Mouse (Mus musculus) 3T3-L1 (cell line): ENCODE results near the gene Galnt2.

Experiments used
- DNase-seq: peaks from one replicate; pipeline ENCODE4 v3.0.0-alpha.2; 2015; ENCODE audit warnings: low read depth, low spot score

The Galnt2 gene

DNA sequence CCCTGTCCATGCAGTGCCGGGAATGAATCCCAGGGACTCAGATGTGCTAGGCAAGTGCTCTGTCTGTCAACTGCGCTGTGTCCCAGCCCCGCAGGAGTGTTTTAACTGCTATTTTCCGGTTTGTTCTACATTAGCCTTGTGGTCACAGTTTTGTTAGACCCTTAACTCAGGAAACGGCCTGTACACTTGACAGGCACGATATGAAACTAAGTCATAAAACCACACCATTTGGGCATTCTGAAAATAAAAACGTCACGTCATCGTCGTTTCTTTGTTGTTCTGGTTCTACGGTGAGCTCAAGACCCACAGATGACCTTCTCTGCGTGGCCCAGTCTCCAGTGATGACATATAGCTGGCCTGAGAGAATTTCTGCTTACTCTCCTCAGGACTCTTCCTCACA is 40.3 kb downstream of the Galnt2 start:
- no peak for DNase-seq

DNA sequence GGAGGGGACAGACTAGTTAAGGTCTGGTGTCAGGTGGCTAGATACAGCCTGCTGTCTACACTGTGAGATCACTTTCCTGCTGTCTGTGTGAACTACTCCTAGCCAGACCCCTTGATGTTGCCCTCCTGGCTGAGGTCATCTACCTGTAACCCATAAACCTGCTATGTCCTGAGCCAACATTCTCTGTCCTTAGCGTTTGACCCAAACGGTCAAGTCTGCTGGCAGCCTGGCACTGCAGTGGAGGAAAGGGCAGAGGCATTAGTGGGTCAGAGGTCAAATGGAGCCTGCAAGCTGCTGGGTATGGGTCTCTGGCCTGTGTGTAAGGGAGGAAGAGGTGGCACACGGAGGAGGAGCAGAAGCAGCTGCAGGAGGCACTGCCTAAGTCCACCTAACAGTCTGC is 41.6 kb downstream of the Galnt2 start:
- no peak for DNase-seq

DNA sequence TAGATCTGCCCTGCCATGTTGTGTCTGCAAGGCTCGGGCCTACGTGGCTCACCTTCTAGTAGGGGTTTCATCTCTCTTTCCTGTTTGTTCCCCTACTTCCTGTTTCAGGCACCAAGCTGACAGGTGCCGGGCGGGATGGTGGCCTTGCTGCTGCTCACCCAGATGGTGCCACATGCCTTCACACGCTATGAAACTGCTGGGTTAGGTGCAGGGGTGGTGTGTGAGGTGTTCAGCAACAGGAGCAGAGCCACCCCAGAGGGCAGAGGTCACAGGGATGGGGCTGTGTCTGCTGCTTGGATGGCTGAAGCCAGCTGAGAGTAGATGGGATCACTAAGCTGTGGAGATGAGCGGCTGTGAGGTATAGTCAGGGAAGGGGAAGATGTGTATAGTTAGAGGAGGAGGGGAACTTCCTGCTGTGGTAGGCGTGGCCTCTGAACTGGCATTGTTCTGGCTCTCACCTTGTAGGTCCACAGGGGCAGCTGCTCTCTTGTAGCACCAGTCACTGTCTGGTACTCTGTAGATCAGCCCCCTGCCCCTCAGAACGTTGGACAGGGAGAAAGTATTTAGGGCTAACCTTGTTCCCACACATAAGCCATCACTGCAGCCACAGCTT is 42.5 kb downstream of the Galnt2 start:
- no peak for DNase-seq

DNA sequence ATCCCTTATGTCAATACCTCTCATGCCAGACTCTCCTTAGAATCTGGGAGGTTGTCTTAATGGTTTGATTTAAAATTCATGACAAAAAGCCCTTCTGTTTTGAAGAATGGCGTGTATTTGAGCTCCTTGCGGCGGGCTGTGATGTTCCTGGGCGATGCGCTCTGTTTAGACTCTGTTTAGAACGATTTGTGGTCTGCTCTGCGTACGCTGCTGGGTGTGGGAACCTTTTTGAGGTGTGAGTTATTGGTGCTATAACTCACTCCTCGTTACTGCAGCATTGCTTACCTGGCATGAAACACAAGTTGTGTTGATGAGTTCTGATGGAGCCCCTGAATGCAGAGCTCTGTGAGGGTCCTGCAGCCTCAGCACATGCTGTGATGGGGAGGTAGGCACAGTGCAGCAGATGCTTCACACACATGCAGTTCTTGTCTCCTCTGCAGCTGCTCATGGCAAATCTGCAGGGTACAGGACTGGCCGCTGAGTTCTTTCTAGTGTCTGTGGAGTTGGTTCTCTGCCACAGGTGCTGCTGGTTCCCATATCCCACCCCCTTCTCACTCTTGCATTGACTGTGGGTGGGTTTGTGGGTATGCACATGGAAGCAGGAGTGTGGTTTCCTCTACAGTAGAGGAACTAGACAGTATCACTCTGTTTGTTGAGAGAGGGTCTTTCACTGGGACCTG is 43.4 kb downstream of the Galnt2 start:
- DNase-seq = no peak

DNA sequence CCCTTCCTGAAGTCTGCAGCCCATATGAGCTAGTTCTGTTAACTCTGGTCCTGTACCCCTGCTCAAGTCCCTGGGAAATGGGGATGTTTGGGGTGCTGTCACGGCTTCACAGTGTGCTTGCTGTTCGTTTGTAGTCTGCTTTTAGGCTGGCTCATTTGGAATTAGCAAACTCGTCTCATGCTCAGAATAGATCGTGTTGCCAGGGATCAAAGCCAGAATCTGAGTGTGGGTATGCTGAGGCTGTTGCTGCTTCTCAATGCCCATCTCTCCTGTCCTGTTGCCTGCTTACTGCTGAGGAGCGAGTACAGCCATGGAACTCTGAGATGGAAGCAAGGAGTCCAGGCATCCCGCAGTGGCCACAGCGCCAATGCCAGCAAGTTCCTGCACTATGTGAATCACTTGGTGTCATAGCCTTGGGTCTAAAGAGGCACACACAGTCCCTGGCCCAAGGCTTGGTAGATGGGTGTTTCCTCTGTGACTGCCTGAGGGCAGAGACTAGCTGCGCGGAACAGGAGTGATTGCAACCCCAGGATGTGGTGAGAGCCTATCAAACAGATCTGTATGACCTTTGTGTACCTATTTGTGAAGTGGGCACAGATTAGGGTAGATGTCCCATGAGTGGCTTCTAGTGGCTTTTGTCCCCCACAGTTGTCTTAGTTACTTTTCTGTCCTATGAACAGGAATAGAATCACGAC is 44.3 kb downstream of the Galnt2 start:
- DNase-seq = no peak

DNA sequence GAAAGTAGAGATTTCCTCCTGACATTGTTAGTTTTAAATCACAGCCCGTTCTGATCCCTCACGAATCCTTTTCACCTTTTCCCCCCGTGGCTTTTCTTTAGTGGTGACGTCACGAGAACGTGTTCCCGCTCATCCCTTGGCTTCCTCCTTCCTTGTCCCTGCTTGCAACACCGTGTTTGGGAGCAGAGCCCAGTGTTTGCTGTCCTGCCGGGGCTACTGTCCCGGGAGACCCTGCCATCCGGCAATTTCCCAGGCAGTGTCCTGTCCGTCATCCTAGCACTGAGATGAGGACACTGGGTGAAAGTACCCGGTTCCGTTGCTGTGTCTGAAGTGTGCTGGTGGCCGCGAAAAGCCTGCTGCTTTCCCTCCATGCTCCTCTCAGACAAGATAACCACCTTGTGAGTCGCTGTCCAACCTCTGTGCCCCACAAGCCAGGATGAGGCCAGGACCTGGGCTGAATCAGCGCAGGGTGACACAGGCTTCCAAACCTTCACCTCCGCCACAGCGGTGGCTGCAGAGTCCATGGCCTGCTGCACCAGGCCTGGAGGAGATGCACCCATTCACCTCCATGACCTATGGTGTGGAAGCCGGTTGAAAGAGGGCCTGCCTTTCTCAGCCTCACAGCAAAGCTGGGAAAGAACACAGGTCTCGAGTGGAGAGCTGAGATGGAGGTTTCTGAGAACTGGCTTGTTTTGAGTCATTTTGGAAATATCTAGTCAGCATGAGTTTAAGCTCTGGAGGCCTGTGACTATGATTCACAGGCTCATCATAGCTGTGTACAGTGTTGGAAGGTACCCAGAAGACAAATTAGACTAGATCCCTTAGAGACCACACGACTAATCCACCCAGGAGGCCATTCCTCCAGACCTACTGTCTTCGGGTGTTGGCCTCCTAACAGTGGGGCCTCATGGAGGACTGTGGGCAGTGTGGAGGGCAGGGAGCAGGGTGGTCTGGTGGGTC is 47.0 kb downstream of the Galnt2 start:
- peak; percentile 93 for DNase-seq

DNA sequence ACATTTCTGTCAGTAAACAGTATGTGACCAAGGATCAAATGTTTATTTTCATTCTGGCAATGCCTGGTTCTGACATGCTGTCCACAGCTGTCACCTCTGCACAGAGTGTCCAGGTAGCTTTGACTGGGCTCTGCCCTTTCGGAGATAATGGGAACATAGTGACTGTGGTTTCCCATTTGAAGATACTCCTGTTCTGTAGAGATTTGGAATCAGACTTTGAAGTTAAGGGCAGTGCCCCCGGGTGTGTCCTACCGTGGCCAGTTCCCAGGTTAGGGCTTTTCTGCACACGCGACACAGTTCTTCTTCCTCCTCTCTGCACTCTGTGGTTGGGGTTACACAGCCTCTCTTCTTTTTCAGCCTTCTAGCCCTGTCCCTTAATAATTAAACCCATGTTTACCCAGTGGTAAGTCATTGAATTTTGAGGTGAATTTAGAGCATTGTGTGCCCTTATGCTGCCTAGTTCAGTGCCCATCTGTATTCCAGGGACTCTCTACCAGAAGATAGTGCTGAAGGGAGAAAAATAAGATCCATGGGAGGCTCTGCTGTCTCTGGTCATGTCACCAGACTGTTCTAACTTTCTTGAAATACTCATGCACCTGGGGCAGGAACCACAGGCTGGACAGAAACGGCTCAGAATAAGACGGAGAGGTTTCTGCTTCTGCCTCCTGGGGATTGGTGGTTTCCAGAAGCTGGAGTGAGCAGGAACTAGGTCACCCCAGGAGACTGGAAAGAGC is 47.9 kb downstream of the Galnt2 start:
- peak; percentile 31 for DNase-seq

DNA sequence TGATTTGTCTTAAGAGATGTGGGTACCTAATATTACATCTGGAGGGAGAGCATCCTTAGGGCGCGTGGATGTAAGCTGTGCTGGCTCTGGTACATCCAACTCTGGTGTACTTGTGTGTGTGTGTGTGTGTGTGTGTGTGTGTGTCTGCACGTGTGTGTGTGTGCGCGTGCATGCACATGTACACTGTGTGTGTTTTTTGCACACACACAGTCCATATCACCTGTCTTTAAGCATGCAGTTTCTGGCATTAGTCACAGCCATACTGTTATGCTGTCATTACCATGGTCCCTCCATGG is 48.4 kb downstream of the Galnt2 start:
- DNase-seq = no peak

DNA sequence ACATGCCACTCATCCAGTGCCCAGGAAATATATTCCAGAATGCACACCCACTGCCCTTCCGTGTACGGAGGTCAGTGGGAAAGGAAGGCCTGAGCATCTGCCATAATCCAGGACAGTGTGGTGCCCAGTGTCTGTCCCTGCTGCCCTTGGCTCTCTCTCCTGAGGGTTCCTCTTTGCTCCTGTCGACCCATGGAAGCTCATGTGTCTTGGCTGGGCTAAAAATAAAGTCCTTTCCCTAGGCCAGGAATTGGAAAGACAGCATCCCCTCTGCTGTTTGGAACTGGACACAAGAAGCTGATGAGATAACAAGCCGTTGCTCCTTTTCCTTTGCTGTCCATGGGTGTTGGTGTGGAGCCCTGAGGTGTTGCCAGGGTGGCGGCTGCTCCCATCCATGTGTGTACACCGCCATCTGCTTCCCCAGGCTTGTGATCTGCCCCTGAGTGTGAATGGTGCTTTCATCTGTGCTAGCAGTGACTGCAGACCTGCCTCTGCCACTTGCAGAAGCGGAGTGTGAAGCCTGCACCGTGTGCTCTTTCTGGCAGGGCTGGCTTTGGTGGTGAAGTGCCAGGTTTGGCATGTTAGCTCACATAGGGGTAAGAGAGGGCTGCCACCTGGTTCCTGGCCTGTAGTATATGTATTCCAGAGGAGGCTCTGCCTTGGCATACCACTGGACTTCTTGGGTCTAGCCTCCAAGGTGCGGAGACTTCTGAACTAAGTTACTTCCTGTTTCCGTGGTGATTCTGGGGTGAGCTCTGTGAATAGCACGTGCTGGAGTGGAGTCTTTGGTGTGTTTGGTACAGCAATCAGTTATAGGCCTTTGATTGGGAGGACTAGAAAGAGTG is 50.7 kb downstream of the Galnt2 start:
- DNase-seq = no peak

DNA sequence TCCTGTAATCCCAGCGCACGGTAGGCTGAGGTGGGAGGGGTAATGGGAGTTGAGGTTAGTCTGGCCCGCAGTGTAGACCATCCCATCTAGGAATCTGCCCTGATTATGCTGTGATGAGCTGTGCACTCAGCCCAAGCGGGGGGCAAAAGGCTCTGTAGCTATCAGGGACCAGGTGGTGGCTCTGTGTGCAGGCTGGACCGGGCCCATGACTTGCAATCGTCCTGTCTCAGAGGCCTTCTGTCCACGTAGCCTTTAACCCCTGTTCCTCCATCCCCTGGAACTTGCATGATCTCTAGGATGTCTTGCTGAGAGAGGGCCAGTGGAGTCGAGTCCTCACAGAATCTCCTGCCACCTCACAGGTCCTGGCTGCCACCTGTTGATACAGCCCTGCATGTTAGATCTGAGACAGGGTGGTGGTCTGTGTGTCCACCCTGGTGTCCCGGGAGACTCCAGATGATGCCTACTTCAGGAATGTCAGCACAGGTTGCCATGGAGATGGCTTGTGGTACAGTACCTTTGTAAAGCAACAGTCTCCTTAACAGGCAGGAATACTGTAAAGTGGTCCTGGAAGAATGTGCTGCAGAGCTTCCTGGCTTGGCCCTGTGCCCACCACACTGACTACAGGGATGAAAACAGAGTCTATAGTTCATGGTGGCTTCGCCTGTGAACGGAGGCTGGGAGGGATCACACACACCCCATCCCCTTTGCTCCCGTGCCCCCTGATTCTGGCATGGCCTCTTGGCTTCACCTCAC is 51.9 kb downstream of the Galnt2 start:
- peak; percentile 64 for DNase-seq

DNA sequence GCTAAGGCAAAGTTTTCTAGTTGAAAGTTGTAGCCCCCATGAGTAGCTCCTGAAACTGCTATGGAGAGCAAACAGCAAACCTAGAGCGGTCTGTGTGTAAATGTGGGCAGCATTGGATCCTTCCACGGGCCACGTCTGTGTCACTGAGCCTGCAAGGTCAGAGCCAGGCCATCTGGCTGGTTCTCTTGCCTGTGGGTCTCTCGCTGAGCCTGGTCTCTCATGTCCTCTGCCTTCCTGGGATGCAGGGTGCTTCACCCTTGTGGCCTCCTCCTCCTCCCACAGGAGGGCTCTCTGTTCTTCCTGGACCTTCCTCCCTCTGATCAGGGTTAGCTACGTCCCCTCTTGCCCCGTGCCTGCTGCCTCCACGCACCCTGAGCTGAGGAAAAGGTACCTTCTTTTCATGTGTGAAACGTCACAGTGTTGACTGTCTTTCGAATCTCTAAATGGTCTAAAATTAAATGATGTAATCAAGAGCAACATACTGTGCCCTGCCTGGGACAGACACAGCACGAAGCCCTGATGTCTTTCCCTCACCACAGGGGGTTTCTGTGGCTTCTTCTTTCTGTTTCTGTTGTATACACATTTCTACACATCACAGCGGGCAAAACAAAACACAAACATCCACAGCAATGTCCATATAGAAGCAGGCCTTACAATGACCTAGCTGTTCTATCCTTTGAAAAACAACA is 52.6 kb downstream of the Galnt2 start:
- peak; percentile 45 for DNase-seq

DNA sequence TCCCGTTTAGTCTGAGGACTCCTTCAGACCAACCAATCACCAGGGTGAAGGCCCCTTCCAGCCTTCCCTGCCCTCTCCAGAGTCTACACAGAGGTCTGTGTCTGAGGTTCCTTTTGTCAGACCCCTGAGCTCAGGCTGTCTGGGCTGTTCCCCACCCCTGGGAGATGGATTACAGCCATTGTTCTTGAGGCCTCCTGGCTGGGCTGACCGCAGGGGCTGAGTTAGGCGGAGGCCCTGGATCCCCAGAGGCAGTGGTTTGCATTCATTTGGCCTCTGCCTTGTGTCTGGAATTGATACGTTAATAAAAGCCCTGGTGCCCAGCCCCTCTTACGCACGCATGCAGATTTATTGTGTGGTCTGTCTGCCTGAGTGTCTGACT is 53.1 kb downstream of the Galnt2 start:
- peak; percentile 69 for DNase-seq

DNA sequence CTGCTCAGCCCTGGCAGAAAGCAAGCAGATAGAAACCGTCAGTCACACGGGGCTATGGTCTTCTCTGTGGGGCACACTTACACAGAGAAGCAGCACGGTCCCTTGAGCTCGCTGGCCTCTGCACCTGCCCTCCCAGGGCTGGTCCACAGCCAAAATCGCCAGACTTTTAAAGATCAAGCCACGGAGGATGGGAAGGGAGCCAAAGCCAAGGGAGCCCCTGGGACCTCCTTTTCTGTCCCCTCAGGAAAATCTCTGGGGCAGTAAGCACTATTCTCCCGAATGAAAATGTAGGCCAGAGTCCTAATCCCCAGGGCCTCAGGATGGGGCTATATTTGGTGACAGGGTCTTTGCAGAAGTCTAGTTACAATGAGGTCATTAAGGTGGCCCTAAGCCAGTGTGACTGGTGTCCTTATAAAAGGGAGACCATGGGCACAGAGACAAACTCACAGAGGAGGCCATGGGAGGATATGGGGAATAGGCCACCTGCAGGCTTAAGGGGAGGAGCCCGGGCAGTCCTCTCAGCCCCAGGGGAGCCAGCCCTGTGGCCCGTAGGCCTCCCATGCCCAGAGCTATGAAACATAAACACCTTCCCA is 53.9 kb downstream of the Galnt2 start:
- no peak for DNase-seq

DNA sequence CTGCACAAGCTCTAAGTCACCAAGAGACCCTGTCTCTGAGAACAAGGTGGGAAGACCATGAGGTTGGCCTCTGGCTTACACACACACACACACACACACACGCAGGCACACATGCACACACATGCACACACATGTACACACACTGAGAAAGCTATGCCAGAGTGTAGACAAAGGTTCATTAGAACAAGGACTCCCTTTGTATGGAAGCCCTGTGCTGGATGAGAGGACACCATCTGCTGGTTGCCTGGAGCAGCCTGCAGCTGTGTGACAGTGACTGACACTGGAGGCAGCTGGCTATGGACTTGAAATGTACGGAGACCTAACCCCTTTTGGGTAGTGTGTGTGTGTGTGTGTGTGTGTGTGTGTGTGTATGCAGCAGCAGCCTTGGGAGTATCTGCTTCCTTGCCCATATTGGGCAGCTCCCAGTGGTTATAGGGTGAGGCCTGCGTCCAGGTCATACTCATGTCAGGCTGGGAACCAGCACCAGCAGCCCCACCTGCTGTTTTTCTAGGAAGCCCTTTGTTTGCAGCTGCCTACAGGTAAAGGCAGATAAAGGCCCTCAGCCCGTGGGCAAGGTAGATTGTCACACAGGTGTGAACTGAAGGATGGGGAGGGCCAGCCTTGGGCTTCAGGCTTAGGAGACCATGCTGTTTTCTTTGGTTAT is 55.4 kb downstream of the Galnt2 start:
- DNase-seq = no peak

DNA sequence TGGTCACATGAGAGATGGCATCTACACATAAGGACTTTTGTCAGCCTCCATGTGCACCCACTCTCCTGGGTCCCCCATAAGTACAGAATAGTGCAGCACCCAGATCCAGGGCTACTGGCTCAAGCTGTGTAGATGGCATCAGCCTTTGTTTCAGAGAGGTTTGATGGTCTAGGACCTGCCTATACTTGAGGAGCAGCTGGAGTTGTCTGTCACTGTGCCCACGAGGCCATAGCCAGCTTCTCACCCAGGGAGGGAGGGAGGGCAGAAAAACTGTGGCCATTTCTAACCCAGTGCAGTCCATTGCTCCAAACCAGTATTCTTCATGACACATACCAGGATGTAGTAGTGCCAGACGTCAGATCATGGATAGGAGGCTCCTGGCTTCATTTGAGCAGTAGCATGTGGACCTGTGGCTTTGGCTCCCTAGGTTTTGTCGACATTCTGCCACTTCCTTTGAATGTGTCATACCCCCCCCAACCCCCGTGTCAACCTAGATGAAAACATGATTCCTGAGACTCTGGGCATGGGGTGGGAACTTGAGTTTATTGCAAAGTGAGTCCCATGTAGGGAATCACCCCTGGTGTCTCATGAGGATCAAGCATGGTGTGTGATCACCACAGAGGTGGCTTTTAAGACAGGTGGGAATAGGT is 57.1 kb downstream of the Galnt2 start:
- DNase-seq = no peak

DNA sequence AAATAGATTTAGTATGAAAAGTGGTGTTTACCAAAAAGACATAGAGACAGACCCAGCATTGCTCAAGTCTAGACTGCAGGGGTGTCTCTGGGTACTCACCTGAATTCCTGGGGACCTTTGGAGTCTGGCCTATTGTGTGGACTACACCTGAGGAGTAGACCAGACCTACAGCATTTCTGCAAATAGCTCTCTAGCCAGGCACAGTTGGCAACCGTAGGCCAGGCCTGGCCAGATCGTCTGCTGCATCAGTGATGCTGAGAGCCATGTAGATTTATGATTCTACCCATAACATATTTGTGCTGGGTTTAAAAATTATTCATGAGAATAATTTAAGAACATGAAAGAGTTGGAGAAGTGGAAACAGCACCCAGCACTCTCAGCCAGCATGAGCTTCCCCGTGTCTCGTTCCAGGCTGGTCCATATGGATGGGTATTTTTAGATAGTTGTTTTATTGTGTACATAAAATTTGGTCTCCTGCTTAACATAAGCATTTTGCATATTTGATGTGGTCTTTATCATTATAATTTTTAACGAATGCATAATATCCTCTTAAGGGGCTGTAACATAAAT is 58.4 kb downstream of the Galnt2 start:
- no peak for DNase-seq

DNA sequence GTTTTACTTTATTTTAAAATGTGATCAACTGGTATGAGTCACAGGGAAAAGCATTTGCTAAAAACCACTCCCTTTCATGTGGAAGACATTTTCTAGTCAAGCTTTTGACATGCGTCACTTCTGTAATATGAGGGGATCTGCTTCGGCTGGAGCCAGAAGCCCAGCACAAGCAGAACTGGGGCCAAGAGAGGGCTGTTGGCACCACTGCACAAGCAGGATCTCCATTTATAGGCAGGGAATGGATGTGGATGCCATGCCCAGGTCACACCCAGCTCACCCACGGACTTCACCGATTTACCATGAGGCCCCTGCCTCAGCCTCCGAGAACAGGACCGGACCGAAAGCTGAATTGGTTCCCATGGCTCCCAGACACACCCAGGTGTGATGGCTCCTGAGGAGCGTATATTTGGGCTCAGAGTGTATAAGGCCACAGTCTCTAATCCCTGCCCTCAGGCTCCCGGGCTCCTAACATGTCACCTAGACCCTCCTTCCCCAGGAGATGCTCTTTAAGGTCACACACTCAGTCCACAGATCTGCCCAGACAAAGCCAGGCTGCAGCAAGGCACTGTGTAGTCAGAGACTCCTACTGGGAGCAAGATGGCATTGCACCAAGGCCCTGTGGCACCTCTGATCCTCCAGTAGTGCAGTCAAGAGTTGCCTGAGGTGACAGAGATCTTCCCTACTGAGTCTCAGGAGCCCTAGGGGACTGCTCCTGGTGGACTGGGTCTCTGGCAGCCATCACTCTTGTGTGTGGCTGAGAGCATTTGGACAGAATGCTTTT is 59.9 kb downstream of the Galnt2 start:
- peak; percentile 93 for DNase-seq
